Mouse (Mus musculus): ENCODE measurements around the gene 1700047I17Rik2.
"Not testable (repeated sequence)": the region's sequence is repeated elsewhere in the genome, so short reads cannot be mapped to it uniquely, and the experiment has no call there.

GRCm38 (mm10) chr12:55155449-55155783, 44.0 kb upstream of the 1700047I17Rik2 start:
- TF ChIP-seq CTCF (IDR thresholded peaks at IDR 0.05; ENCODE audit: low read depth, low read length); EP300 (IDR thresholded peaks at IDR 0.05; ENCODE audit: insufficient read depth, low read depth, low read length): not testable (repeated sequence)

Measured in ES-Bruce4 (cell line).